Mouse (Mus musculus): ENCODE measurements around the gene Lypd6.

DNA sequence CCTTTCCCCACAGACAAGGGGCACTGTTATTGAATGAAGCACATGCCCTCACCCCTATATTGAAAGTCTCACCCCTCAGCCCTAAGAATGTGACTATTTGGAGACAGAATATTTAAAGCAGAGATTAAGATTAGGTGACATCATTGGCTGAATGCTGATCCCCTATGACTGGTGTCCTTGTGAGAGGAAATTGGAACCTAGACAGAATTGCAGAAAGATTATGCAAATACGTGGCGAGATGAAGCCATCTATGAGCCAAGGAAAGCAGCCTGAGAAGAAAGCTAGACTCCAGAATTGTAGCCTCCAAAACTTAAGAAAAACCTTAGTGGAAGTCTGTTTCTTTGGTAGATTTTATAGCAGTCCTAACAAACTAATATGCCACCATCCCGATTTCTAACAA is 115.1 kb downstream of the Lypd6 start:
- TF ChIP-seq GATA1 (IDR thresholded peaks at IDR 0.05; ENCODE audit: borderline replicate concordance, low read length) (no peak), FLI1 (IDR thresholded peaks at IDR 0.05; ENCODE audit: low read length) (no peak)

Data from megakaryocyte, embryonic 14.5 days (primary cell).